Mouse (Mus musculus): ENCODE measurements around the gene Ap1ar. TPM values are rescaled to one million over a fixed set of nuclear protein-coding genes. Genes with fewer than 3 reads are reported as not detected.

The Ap1ar gene
- 10 to 100 TPM; 25.1 to 27.4 TPM for total RNA-seq (2023)

GRCm38 (mm10) chr3:127837154-127837865 is at the start of gene Ap1ar:
Gene Ap1ar, minus strand, starts transcription at chr3:127837523.

DNA sequence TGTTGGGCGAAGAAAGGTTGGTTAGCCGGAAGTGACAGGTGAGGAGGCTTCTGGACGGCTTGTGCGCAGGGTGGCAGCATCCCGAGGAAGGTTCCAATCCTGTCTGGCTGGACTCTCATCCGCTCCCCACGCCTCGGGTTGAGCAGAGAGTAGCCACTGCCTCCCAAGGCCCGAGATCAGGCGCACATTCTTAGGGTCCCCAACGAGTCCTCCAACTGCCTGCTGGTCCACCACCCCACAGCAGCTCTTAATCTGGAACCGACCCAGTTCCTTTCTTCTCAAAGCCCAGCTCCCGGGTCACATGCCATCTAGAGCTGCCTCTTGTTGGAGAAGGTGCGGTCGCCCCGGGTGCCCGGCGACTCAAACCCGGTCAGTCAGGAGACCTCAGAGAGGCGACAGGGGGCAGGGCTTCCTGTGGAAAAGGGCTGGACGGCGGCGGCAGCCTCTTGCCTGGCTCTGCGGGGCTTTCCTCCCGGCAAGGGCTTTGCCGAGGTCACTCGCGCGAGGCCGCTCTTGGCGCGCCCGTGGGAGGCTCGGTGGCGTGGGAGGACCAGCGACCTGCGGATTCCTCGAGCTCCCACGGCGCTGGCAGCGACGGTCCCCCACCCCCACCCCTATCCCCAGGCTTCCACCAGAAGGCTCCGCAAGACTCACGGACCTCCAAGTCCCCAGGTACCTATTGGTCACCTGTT is 47.7 kb downstream of the Ap1ar start, which contains the start of gene Tifa:
Gene Tifa, plus strand, starts transcription at position 306 of the 692 bp plus-strand sequence.

GRCm38 (mm10) chr3:127780021-127780644 is 57.2 kb downstream of the Ap1ar start, which contains the start of gene Alpk1:
Gene Alpk1, minus strand, starts transcription at chr3:127780527.

Other genes with a start within 250 kb of the Ap1ar start
- not detected for gene Neurog2, start 204.4 kb downstream of the Ap1ar start, total RNA-seq (2023)
- gene Alpk1, start 57.0 kb downstream of the Ap1ar start, total RNA-seq (2023) = 100 to 1,000 TPM; 104 to 106 TPM
- 100 to 1,000 TPM; 113 to 116 TPM for gene Tifa, start 47.7 kb downstream of the Ap1ar start, total RNA-seq (2023)
- gene Fam241a, start 58.8 kb upstream of the Ap1ar start, total RNA-seq (2023) = 10 to 100 TPM; 14.5 to 14.8 TPM